Mouse (Mus musculus): ENCODE measurements around the gene Kcnk6.
"Not testable (repeated sequence)": the region's sequence is repeated elsewhere in the genome, so short reads cannot be mapped to it uniquely, and the experiment has no call there.

Gene Kcnk6

DNA sequence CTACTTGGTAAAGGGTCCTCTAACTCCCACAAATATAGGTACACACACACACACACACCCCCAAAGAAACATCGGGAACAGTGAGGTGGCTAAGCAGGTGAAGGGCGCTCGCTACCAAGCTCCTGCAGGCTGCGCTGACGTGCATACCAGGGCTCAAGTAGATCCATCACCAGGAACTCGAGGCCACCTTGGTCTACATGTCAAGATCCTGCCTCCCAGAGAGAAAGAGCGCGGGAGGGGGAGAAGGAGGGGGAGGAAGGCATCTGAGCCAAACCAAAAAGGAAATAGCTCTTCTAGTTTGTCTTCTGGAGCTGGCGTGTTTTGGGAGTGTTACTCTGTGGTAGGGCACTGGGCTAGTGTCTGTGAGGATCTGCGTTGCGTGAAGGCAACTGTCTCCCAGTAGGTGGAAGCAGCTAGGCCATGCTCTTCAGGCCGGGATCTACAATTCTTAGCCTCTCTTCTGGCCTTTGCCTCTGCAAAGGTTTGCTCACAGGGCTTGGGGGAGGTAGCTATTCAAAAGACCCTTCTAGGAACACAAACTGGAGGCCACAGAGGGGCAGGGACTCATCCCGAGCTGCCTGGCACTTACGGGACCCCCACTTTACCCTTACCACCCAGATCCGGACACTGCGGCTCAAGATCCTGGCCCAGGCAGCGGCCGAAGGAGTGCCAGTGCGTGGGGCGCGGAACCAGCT lies 14.5 kb upstream of the Kcnk6 start:
- no peak for DNase-seq

DNA sequence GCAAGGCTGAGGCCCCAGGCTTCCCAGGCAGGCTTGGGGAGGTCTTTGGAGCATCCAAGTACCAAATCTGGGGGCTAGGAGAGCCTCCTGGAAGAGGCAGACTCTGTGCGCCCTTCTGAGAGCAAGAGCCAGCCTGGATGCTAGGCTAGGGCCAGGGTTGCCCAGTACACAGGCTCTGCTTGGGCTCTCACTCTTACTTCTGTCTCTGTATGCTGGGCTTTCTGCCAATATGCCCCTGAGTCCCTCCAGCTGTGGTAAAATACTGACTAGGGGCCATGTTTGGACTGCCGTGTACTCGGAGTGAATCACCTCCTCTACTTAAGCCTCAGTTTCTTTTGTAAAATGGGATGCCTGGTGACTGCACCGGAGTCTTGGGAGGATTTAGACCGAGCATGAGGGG lies 13.7 kb upstream of the Kcnk6 start:
- DNase-seq, result no peak

DNA sequence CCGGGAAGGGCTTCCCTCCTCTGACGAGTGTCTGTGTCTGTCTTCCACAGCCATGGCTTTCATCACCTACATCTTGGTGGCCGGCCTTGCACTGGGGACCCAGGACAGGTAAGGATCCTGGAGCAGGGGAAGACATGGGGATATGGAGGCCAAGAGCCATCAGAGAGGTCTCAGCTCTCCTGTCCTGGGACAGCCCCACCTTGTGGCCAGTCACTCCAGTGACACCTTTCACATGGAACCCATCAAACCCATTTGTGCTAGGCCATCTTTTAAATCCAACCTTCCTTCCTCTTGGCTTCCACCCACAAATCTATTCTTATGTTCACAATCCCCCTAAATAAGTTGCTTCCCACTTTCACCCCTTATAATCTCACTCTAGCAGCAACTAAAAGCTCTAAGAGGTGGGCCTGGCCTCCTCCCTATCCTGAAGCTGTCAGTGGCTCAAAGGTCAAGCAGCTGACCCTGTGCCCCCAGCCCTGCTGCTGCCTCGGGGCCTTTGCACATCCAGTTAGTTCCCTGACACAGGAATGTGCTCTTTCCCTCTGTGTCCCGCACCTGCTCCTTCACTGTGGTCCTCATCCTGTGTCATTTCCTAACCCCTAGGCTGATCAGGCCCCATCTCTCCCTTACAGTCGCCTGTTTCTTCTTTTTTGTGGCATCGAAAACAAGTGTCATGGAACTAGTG lies 12.6 kb upstream of the Kcnk6 start:
- DNase-seq, result no peak

DNA sequence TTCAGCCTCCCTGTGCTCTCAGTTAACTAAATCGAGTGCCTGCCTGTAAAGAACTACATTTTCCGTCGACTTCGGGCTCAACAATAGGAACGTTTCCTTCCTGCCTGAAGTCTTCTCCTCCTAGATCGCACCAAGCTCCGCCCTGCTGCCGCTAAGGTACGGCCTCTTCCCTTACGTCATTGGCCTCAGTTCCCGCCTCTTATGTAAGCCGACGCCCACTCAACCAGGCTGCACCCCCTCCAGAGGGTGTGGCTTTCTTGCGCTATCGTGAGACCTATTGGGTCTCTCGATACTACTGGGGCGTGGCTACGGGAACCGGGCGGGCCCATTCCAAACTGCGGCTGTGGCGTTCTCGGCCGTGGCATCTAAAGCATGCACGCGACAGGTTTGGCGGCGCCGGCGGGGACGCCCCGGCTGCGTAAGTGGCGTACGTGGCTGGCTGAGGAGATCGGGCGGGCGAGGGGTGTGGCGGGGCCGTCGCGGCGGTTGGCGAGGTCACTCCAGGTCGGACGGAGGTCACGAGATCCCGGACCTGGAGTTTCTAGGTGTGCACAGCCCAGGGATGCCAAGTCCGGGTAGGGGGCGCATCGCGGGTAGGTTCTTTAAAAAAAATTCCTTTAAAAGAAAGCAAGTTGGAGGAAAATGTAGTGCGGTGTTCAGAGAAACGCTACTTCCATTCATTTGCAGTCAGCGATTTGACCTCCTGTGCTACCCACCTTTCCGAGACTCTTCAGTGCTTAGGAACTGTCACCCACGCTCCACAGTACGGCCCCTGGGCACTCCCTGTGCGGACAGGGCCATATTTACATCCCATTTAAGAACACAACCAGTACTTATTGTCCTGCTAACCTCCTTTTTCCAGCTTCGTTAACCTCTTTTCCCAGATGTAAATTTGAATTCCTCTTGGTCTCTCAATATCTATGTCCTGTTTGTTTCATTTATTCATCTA lies 6.0 kb upstream of the Kcnk6 start, which contains the start of gene Yif1b:
TSS of gene Yif1b (plus strand) at position 311 of the 949 bp plus-strand sequence.
- peak; percentile 99 for DNase-seq

DNA sequence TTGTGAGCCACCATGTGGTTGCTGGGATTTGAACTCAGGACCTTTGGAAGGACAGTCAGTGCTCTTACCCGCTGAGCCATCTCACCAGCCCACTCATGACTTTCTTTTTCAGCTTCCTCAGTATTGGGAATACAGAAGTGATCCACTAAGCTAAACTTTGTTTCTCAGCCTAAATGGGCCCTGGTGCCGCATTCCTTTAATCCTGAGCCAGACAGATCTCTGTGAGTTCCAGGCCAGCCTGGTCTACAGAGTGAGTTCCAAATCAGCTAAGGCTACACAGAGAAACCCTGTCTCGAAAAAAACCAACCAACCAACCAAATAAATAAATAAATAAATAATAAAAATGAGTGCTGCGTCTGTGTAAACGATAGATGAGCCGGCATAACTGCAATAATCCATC lies 5.3 kb upstream of the Kcnk6 start:
- not testable (repeated sequence) for DNase-seq

DNA sequence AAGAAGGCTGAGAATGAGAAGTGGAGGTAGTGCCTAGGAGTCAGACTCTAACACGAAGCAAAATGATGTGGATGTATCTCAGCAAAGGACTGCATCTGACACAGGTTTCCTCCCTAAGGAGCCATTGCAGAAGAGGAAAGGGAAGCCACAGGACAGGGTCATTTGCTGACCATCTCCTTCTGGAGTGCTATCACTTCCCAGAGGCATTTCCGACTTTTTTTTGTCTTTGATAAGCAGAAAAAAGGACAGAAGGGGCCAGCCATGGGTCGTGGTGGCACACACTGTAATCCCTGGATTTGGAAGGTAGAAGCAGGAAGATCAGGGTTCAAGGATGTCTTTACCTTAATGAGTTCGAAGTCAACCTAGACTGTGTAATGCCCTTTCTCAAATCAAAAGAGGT lies 4.3 kb upstream of the Kcnk6 start:
- DNase-seq, result no peak

DNA sequence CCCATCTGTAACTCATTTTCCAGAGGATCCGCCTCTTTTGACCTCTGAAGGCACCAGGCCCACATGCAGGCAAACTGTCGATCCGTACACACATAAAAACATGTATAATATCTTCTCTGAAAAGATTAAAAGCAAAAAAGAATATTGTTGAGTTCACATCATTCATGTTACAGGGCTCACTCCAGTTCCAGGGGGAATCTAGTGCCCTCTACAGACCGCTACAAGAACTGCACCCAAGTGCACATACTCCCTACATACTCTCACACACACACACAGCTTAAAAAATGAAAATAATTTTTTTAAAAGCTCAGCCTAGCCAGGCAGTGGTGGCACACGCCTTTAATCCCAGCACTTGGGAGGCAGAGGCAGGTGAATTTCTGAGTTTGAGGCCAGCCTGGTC lies 2.3 kb upstream of the Kcnk6 start:
- DNase-seq, result no peak

DNA sequence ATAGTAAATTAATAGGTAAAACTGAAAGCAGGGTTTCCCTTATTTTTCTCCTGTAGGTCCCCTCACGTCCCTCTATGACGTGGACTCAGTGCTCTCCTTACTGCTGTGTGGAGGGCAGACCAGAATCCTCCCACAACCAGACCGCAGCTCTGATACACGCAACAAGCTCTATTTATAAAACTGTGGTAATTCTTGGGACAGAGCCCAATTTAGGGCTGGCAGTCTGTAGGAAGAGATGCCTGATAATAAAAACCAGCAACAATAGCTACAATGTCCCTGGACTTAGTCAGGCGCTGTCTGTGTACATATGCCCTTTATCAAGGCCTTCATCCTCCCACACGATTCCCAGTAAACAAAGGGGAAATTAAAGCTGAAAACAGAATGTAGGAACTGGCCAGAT lies 1.4 kb upstream of the Kcnk6 start:
- no peak for DNase-seq

DNA sequence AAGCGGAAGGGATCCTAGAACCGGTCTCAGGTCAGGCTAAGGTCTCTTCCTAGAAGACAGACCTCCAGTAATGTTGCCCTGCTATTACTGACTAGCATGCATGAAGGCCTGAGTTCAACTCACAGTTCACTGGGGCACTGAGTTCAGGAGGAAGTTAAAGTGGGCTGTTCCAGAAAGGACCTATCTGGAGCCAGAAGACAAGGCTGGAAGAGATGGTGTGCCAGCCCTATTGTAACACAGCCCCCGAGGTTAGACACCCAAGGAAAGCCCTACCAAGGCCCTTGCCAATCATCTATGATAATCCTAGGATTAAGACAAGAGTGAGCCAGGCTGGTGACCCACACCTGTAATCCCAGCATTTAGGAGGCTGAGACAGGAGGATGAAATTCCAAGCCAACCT lies 798 bp downstream of the Kcnk6 start:
- DNase-seq, result no peak

DNA sequence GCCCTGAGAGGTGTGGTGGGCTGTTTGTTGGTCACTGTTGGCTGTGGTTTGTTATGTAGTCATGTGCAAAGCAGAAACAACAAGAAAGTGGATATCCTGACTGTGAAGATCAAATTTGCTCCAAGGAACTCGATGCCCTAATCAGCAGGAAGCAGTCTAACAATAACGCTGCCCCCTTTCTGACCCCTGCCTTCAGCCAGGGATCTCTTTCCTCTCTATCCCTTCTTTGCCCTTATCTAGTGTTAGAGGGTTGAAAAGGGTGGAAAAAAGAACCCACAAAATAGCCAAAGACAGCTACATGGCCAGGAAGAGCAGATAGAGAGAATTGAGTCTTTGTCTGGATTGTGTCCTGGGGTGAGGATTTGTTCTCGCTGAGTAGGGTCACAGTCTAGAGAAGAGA lies 1.8 kb downstream of the Kcnk6 start:
- no peak for DNase-seq

DNA sequence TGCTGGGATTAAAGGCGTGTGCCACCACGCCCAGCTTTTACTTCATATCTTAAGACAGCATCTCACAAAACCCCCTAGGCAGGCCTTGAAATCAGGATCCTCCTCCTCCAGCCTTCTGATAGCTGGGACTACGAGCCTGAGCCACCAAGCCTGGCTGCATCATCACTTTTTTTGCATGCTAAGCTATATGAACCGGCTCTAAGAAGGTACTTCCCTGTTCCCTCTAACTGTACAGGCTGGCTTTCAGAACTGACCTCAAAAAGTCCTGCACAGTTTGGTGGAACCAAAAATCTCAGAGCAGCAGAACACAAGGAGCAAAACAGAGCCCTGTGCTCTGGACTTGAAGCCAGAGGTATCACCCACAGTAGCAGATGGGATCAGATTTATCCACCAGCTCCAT lies 4.1 kb downstream of the Kcnk6 start:
- DNase-seq, result no peak

DNA sequence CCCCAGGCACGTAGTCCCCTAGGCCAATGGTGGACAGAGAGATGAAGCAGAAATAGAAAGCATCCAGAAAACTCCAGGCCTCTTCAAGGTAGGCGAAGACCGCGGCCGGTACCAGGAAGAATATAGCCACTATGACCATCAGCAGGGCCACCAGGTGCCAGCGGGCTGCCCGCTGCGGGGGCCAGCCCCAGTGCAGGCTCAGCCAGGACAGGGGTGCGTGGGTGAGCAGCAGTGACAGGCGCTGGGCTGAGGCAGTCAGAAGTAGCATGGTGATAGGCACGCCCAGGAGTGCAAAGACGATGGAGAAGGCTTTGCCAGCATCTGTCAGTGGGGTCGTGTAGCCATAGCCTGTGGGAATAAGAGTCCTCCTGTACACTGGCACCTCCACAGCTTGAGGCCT lies 6.8 kb downstream of the Kcnk6 start:
- no peak for DNase-seq

DNA sequence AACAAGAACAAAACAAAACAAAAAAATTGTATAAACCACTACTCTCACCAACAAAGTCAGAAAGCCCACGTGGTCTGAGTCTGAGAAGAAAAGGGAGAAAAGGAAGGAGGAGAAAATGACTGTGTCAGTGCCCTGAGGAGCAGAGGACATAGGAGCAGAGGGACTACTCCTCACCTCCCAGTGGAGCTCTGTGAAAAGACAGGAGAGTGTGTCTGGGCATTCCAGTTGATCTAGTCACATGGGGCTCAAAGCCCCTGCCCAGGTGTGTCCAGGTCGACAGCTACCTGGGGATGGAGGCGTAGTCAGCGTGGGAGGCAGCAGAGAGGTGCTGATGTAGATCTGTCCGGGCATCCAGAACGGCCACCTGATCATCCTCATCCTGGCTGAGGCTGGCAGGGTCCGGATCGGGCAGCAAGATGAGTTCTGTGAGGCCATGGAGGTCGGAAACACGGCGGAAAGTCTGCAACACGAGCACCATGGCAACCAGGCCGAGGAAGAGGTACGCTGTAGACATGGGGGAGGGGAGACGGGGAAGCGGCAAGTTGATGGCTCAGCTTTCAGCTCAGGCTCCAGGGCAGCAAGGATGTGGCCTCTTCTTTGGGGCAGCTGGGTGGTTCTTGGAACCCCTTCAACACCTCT lies 7.4 kb downstream of the Kcnk6 start:
- no peak for DNase-seq

DNA sequence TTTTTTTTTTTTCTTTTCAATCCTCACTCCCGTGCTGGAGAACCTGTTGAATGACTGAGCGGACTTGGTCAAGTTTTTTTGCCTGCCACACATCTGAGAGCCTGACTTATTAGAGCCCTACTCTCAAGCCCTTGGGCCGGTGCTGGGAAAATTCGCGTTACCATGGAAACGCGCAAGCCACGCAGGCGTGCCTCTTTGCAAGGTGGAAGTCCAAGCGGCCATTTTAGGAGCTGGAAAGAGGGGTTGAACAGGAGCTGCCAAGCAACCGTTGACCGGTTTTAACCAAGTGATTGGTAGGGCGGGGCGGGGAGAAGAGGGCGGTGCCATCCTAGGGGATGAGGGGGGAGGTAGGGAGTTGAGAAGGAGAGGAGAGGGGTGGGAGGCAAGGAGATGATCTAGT lies 17.5 kb downstream of the Kcnk6 start:
- no peak for DNase-seq

DNA sequence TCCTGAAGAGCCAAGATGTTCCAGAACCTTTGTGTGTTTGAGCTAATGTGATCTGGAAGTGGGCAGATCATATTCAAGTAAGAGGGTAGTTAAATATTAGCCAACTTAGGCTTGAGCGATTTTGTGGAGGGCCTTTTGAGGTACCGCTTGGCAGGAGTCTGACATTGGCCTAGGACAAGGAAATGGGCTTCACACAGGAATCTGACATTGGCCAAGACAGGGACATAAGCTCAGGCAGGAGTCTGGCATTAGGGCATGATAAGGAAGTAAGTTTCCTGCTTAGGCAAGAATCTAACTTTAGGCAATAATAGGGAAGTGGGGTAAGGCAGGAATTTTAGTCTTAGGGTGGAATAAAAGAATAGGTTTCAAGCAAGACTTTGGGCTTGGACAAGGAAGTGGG lies 18.1 kb downstream of the Kcnk6 start:
- no peak for DNase-seq

DNA sequence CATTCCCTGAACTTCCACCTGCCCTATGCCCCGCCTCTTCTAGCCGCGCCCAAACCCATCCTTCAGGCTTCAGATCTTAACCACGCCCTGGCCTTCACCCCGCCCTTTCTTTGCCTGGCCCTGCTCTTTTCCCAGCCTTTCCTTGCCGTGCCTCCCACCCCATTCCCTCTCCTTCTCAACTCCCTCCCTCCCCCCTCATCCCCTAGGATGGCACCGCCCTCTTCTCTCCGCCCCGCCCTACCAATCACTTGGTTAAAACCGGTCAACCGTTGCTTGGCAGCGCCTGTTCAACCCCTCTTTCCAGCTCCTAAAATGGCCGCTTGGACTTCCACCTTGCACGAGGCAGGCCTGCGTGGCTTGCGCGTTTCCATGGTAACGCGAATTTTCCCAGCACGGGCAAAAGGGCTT lies 18.6 kb downstream of the Kcnk6 start, which contains the start of gene Catsperg1:
TSS of gene Catsperg1 (minus strand) at position 361 of the 408 bp plus-strand sequence.
- peak; percentile 21 for DNase-seq

DNA sequence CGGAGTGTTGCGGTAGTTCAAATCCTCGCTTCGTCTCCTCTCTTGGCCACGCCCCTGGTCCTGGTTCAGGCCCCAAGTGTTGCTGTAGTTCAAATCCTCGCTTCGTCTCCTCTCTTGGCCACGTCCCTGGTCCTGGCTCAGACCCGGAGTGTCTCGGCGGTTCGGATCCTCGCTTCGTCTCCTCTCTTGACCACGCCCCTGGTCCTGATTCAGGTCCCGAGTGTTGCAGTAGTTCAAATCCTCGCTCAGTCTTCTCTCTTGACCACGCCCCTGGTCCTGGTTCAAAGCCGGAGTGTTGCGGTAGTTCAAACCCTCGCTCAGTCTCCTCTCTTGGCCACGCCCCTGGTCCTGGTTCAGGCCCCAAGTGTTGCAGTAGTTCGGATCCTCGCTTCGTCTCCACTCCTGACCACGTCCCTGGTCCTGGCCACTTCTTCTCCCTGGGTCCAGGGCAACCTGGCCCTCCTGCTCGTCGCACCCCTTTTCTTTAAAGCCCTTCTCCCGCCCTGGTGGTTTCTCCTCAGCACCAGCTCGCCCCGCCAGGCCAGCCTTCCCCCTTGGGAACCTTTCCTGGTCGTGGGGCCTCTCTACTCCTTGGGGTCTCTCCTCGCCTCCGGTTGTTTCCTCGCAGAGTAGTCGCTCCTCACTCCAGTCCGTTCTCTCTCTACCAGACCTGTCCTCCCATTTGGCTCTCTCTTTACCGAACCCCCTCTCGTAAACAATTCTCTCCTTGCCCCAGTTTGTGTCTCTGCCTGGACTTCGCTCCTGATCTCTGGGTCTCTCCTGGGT lies 19.3 kb downstream of the Kcnk6 start:
- DNase-seq, result not testable (repeated sequence)

DNA sequence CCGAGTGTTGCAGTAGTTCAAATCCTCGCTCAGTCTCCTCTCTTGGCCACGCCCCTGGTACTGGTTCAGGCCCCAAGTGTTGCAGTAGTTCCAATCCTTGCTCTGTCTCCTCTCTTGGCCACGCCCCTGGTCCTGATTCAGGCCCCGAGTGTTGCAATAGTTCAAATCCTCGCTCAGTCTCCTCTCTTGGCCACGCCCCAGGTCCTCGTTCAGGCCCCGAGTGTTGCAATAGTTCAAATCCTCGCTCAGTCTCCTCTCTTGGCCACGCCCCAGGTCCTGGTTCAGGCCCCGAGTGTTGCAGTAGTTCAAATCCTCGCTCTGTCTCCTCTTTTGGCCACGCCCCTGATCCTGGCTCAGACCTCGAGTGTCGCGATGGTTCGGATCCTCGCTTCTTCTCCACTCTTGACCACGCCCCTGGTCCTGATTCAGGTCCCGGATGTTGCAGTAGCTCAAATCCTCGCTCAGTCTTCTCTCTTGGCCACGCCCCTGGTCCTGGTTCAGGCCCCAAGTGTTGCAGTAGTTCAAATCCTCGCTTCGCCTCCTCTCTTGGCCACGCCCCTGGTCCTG lies 20.0 kb downstream of the Kcnk6 start:
- DNase-seq, result no peak

DNA sequence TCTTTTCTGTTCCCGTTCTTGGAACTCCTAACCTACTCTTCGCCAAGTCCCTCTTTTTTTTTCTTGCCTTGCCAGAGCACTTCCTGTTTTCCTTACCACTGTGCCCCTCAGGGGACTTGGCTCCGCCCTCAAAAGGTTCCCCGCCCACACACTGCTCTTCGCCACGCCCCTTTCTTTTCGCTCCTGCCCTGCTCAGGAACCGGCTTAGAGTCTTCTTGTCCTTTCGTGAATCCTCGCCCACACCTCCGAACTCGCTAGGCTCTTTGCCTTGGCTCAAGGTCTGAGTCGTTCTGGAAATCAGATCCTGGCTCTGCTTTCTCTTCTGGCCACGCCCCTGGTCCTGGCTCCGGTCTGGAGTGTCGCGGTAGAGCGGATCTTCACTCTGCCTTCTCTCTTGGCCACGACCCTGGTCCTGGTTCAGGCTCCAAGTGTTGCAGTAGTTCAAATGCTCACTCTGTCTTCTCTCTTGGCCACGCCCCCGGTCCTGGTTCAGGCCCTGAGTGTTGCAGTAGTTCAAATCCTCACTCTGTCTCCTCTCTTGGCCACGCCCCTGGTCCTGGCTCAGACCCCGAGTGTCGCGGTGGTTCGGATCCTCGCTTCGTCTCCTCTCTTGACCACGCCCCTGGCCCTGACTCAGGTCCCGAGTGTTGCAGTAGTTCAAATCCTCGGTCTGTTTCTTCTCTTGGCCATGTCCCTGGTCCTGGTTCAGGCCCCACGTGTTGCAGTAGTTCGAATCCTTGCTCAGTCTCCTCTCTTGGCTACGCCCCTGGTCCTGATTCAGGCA lies 20.7 kb downstream of the Kcnk6 start:
- peak; percentile 89 for DNase-seq

DNA sequence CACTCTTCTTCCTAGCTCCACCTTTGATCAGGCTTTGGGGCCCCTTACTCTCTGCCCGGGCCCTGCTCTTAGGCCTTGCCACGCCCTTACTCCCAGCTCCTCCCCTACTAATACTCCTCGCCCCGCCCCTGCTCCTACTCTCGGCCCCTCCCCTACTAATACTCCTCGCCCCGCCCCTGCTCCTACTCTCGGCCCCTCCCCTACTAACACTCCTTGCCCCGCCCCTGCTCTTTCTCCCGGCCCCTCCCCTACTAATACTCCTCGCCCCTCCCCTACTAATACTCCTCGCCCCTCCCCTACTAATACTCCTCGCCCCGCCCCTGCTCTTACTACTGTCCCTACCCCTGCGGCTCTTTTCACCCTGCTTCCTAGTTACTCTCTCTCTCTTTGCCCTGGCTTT lies 21.3 kb downstream of the Kcnk6 start:
- not testable (repeated sequence) for DNase-seq

DNA sequence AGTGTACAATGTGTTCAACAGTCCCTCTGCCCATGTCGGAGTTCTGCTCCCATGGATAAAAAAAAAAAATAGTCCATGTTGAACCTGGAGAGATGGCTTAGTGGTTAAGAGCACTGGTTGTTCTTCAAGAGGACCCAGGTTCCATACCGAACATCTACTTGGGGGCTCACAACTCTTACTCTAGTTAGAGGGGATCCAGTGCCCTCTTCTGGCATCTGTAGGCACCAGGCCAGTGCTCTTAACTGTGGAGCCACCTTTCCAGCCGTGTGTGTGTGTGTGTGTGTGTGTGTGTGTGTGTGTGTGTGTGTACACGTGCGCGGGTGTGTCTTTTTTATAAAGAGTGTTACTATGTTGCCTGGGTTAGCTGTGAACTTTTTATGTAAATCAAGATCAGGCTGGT lies 29.7 kb downstream of the Kcnk6 start:
- DNase-seq, result no peak

All from kidney, adult 11 months (tissue).